ENCODE assay signal across 19 mouse cellular contexts in genomic region chr2:21147169-21147568, GRCm38 (mm10). TPM values are rescaled to one million over a fixed set of nuclear protein-coding genes. Genes with fewer than 3 reads are reported as not detected.
A peak's percentile ranks its signal among the peaks of the same experiment; 100 is the strongest.
DNase-seq lines count a peak whose midpoint lies in the region; ATAC-seq and TF ChIP-seq lines count a peak whose summit lies in the region.
"Had no signal": no experiment of that assay in that cellular context is flagged by ENCODE, and none has a peak within 500 bp of the region (broad histone marks: within the 10 kb centered on the region; RNA-seq: fewer than 3 reads in every experiment).

No protein-coding gene starts in this region.

- H3K4me3 ChIP-seq in kidney, postnatal 0 days (replicated peaks; ENCODE audit: low read depth, low read length): no peak overlapping the region
- H3K4me3 ChIP-seq in brown adipose tissue, adult 24 weeks (ENCODE audit: insufficient read depth, low read depth, low read length): no peak overlapping the region
- H3K4me3 ChIP-seq: heart, embryonic 15.5 days; hindbrain, embryonic 15.5 days; midbrain, embryonic 10.5 days had no signal

- 55% methylated on average over 4 of the region's 4 CpGs for WGBS in kidney, postnatal 0 days

- no peaks in the 10 kb centered on the region for H3K27me3 ChIP-seq in kidney, postnatal 0 days (ENCODE audit: insufficient read depth, low read length)
- H3K27me3 ChIP-seq: heart, embryonic 15.5 days; hindbrain, embryonic 15.5 days had no signal

- intact Hi-C loops in left cerebral cortex, postnatal 10 days (cut with DNase I): no loop called here

- no peaks in the 10 kb centered on the region for H3K9me3 ChIP-seq in kidney, postnatal 0 days (replicated peaks; ENCODE audit: low read length)
- H3K9me3 ChIP-seq: heart, embryonic 15.5 days; hindbrain, embryonic 15.5 days; midbrain, embryonic 10.5 days had no signal

- TF ChIP-seq CTCF in kidney, postnatal 0 days (IDR thresholded peaks at IDR 0.05; ENCODE audit: low read depth): no peak

- H3K4me2 ChIP-seq in kidney, postnatal 0 days (ENCODE audit: low read length): no peak overlapping the region
- H3K4me2 ChIP-seq: heart, embryonic 15.5 days; hindbrain, embryonic 15.5 days had no signal

- no peak overlapping the region for H3K9ac ChIP-seq in kidney, postnatal 0 days (ENCODE audit: low read depth, low read length)
- H3K9ac ChIP-seq: forebrain, postnatal 0 days; heart, embryonic 15.5 days; hindbrain, embryonic 15.5 days; liver, embryonic 14.5 days had no signal

- H3K4me1 ChIP-seq in kidney, postnatal 0 days (replicated peaks; ENCODE audit: insufficient read depth, low read length): no peaks in the 10 kb centered on the region
- no peaks in the 10 kb centered on the region for H3K4me1 ChIP-seq in brown adipose tissue, adult 24 weeks (ENCODE audit: control insufficient read depth, insufficient read depth, insufficient read length, low read length)

- no peak overlapping the region for H3K27ac ChIP-seq in kidney, postnatal 0 days
- peak overlapping the region; percentile 68 for H3K27ac ChIP-seq in brown adipose tissue, adult 24 weeks (replicated peaks; ENCODE audit: low read depth, low read length)
- H3K27ac ChIP-seq: heart, embryonic 15.5 days; hindbrain, embryonic 15.5 days; liver, embryonic 14.5 days; midbrain, embryonic 10.5 days had no signal

- H3K36me3 ChIP-seq in kidney, postnatal 0 days (ENCODE audit: insufficient read depth, low read length): no peaks in the 10 kb centered on the region
- H3K36me3 ChIP-seq: heart, embryonic 15.5 days; hindbrain, embryonic 15.5 days; midbrain, embryonic 10.5 days had no signal

- no peak for ATAC-seq in kidney, postnatal 0 days (replicated peaks; ENCODE audit: low FRiP score, low read depth)
- ATAC-seq: activated CD4-positive, CD25-positive, alpha-beta regulatory T cell, adult 4 months; forebrain, postnatal 0 days had no signal

- peak; percentile 52 for DNase-seq in kidney, postnatal 0 days (ENCODE audit: low spot score)
- no peak for DNase-seq in kidney, adult 9 months
- DNase-seq in heart, adult 9 months (ENCODE audit: low spot score in 2 of 2): peak; percentile 32 to 40
- DNase-seq in lung, postnatal 36 days: peak; percentile 47
- DNase-seq in left cerebral cortex, postnatal 10 days (ENCODE audit: extremely low spot score in 1 of 2, low spot score in 2 of 2): no peak
- no peak for DNase-seq in cerebellum, adult 9-11 months
- DNase-seq: cerebellum, adult 2 months; embryo, embryonic 11 days; forebrain, postnatal 0 days; kidney, postnatal 25 days; layer of hippocampus, postnatal 36 days; right cerebral cortex, adult 18-20 months had no signal

RNA-seq across cellular contexts. Expression of gene Enkur, which starts 58.0 kb away (rescaled TPM):
- 1.5 and 1.6 TPM in 2 replicates for polyA plus RNA-seq in kidney, postnatal 0 days (2015; fragmentation: Nextera tagmentation; extraction: Ambion mirVana)
- not detected in 2 replicates for polyA plus RNA-seq in brown adipose tissue, adult 24 weeks (2012; ENCODE audit: insufficient read depth, insufficient read length, missing spikeins)
- total RNA-seq in left cerebral cortex, postnatal 10 days (2021): 1 to 10 TPM; 3.8 to 5.5 TPM
- polyA plus RNA-seq: activated CD4-positive, CD25-positive, alpha-beta regulatory T cell, adult 4 months; limb, embryonic 11.5 days had no signal

RNA-seq across cellular contexts. Expression of gene Thnsl1, which starts 58.4 kb away (rescaled TPM):
- 5.8 and 6.4 TPM in 2 replicates for polyA plus RNA-seq in kidney, postnatal 0 days (2015; fragmentation: Nextera tagmentation; extraction: Ambion mirVana)
- 6.0 and 9.6 TPM in 2 replicates for polyA plus RNA-seq in brown adipose tissue, adult 24 weeks (2012; ENCODE audit: insufficient read depth, insufficient read length, missing spikeins)
- total RNA-seq in left cerebral cortex, postnatal 10 days (2021): 10 to 100 TPM; 16.7 to 18.6 TPM

Comparison
In these comparisons a context has a peak if more than half of its experiments do, and no peak if none do; other contexts are left out.
1. DNase-seq: peak in kidney, postnatal 0 days (single experiment), heart, adult 9 months (2 of 2) and lung, postnatal 36 days (single experiment); none in kidney, adult 9 months (single experiment), left cerebral cortex, postnatal 10 days (0 of 2) and cerebellum, adult 9-11 months (single experiment).